In genomic region chr17:44734501-44735222, GRCm38 (mm10) we compare ENCODE assay signal across 8 mouse cellular contexts. TPM values are rescaled to one million over a fixed set of nuclear protein-coding genes. Genes with fewer than 3 reads are reported as not detected.
DNase-seq lines count a peak whose midpoint lies in the region; ATAC-seq and TF ChIP-seq lines count a peak whose summit lies in the region.

No protein-coding gene starts in this region.

- peaks cover 10% of the 10 kb centered on the region; the same call in 1 of the 2 replicates for H3K4me1 ChIP-seq in forebrain, embryonic 14.5 days (ENCODE audit: control insufficient read depth, insufficient read depth, low read length)

- peak; percentile 12; the same call in 1 of the 2 replicates for TF ChIP-seq CTCF in layer of hippocampus, adult 2 months (conservative IDR thresholded peaks at IDR 0.05)

- DNase-seq in ES-CJ7 (ENCODE audit: low read depth, low spot score), result peak; percentile 49
- peak; percentile 12 to 32 for DNase-seq in adrenal gland, postnatal 4 days (ENCODE audit: low spot score in 2 of 2)
- peak; percentile 23 for DNase-seq in forebrain, embryonic 14.5 days (ENCODE audit: low spot score)
- DNase-seq in heart, postnatal 14 days, result peak; percentile 44 to 45
- DNase-seq in layer of hippocampus, adult 2 months (ENCODE audit: low spot score in 2 of 2), result peak; percentile 48 to 69
- peak; percentile 63 for DNase-seq in lung, postnatal 36 days
- peak; percentile 59 for DNase-seq in right cerebral cortex, adult 18-20 months
- DNase-seq in yolk sac, embryonic 10.5 days (ENCODE audit: low spot score), result peak; percentile 15

- no peaks in the 10 kb centered on the region for H3K9me3 ChIP-seq in forebrain, embryonic 14.5 days (replicated peaks; ENCODE audit: control insufficient read depth, low read length)

- peak overlapping the region; percentile 62 for H3K9ac ChIP-seq in forebrain, embryonic 14.5 days (ENCODE audit: low read length)

- intact Hi-C loops in heart, postnatal 14 days (cut with DNase I), result loop anchor here (5.0 to 10.0 kb wide), 4 partner anchors 43 to 640 kb away; partner anchors contain the start of gene Supt3

- WGBS in forebrain, embryonic 14.5 days, result under 1% methylated on average over 48 of the region's 48 CpGs

- no peaks in the 10 kb centered on the region for H3K36me3 ChIP-seq in forebrain, embryonic 14.5 days (ENCODE audit: control insufficient read depth, insufficient read depth, low read length)

- ATAC-seq in forebrain, embryonic 14.5 days, result peak; percentile 30

- no peak overlapping the region for H3K27ac ChIP-seq in forebrain, embryonic 14.5 days (ENCODE audit: low read depth, low read length)
- peak overlapping the region; percentile 94 for H3K27ac ChIP-seq in layer of hippocampus, adult 2 months

- peaks cover 67% of the 10 kb centered on the region for H3K27me3 ChIP-seq in forebrain, embryonic 14.5 days (replicated peaks; ENCODE audit: control insufficient read depth, insufficient read depth, low read length)

- peak overlapping the region; percentile 60 for H3K4me3 ChIP-seq in forebrain, embryonic 14.5 days (ENCODE audit: low read depth, low read length)
- peak overlapping the region; percentile 83 for H3K4me3 ChIP-seq in layer of hippocampus, adult 2 months

- H3K4me2 ChIP-seq in forebrain, embryonic 14.5 days (ENCODE audit: low read length), result peak overlapping the region; percentile 88

RNA-seq across cellular contexts. Expression of gene Supt3, which starts 42.3 kb away (rescaled TPM):
- 10 to 100 TPM; 23.5 to 25.9 TPM for total RNA-seq in adrenal gland, postnatal 4 days (2021)
- polyA plus RNA-seq in forebrain, embryonic 14.5 days (2014; fragmentation: Nextera tagmentation; extraction: Ambion mirVana), result 19.0 and 21.3 TPM in 2 replicates
- 10 to 100 TPM; 10.7 to 11.1 TPM for total RNA-seq in heart, postnatal 14 days (2021)
- total RNA-seq in layer of hippocampus, adult 2 months (2021), result 10 to 100 TPM; 14.9 to 18.7 TPM
